Mouse (Mus musculus): ENCODE data around the gene Sowahc.

- TF ChIP-seq CTCF (IDR thresholded peaks at IDR 0.05) (no peak), EP300 (IDR thresholded peaks at IDR 0.05) (no peak)
These were observed 42.1 kb upstream of the Sowahc start for GRCm38 (mm10) chr10:59179620-59180019.

All from lung, postnatal 0 days (tissue).